Mouse (Mus musculus) forebrain, embryonic 15.5 days (tissue): ENCODE data around the gene Rbl2. TPM values are rescaled to one million over a fixed set of nuclear protein-coding genes. Genes with fewer than 3 reads are reported as not detected.
A peak's percentile ranks its signal among the peaks of the same experiment; 100 is the strongest.

Experiments used
- ATAC-seq: fragments of 200-750 bp; cut with Nextera tagmentation; replicated peaks from 2 replicates; pipeline ENCODE4 v1.8.0; 2017; ENCODE audit warnings: mild to moderate bottlenecking, moderate TSS enrichment, moderate library complexity
- H3K27ac ChIP-seq: fragments of 300-500 bp; sonication (generic); replicated peaks from 2 replicates; pipeline ENCODE4 v1.5.1; 2015; ENCODE audit warnings: mild to moderate bottlenecking, inconsistent platforms
- H3K27me3 ChIP-seq: fragments of 300-500 bp; sonication (generic); 2 replicates; pipeline ENCODE4 v1.6.1; 2015; ENCODE audit warnings: inconsistent platforms
- H3K36me3 ChIP-seq: fragments of 300-500 bp; sonication (generic); 2 replicates; pipeline ENCODE4 v1.6.1; 2015; ENCODE audit warnings: mild to moderate bottlenecking, inconsistent platforms
- H3K4me1 ChIP-seq: fragments of 300-500 bp; sonication (generic); 2 replicates; pipeline ENCODE4 v1.6.1; 2015; ENCODE audit warnings: inconsistent platforms
- H3K4me2 ChIP-seq: fragments of 300-500 bp; sonication (generic); replicated peaks from 2 replicates; pipeline ENCODE4 v1.6.1; 2015; ENCODE audit warnings: mild to moderate bottlenecking, inconsistent platforms
- H3K4me3 ChIP-seq: fragments of 300-500 bp; sonication (generic); 2 replicates; pipeline ENCODE4 v1.5.1; 2015; ENCODE audit warnings: mild to moderate bottlenecking, inconsistent platforms
- H3K9ac ChIP-seq: fragments of 300-500 bp; sonication (generic); replicated peaks from 2 replicates; pipeline ENCODE4 v1.6.1; 2015; ENCODE audit warnings: mild to moderate bottlenecking, inconsistent platforms
- H3K9me3 ChIP-seq: fragments of 300-500 bp; sonication (generic); 2 replicates; pipeline ENCODE4 v1.6.1; 2016; ENCODE audit warnings: inconsistent platforms
- WGBS: fragments of 180-500 bp; shearing (Covaris S2); methylation state at CpG from one replicate; pipeline ENCODE4 v1.1.7; 2015; ENCODE audit warnings: mixed read lengths; 5-methylcytosine and 5-hydroxymethylcytosine counted together
- polyA plus RNA-seq: library from polyadenylated mRNA; unstranded; fragments of >200 nt; fragmentation: Nextera tagmentation; extraction: Ambion mirVana; gene quantifications from 2 replicates; pipeline ENCODE4 v1.2.1, GENCODE M21; 2015

The Rbl2 gene
- polyA plus RNA-seq, 1 experiment from 2014 or later, result 22.0 TPM

DNA sequence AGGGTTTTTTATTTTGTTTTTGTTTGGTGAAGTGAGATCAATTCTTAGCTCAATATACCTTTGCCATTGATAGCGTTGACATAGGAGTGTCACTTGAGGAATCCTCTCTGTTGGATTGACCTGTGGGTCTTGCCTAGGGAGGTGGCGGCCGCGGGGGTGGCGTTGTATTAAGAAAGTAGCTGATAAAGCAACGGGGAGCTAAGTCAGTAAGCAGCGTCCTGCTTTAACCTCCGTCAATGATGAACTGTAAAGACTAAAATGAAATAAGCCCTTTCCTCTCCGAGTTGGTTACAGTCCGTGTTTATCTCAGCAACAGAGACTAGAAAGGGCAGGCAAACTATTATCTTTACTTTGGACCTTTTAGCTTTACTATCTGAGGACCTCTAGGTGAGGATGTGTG lies 450 bp upstream of the Rbl2 start:
- Histone ChIP-seq H3K4me1 (peaks cover 23% of the 10 kb centered on the region), H3K4me3 (peak overlapping the region; percentile 82), H3K9ac (peak overlapping the region; percentile 75), H3K27ac (no peak overlapping the region), H3K36me3 (no peaks in the 10 kb centered on the region), H3K27me3 (no peaks in the 10 kb centered on the region), H3K9me3 (no peaks in the 10 kb centered on the region), H3K4me2 (peak overlapping the region; percentile 65)
- WGBS, result 9% methylated on average over 10 of the region's 10 CpGs
- peak; percentile 6; the same call in 1 of the 2 replicates for ATAC-seq

DNA sequence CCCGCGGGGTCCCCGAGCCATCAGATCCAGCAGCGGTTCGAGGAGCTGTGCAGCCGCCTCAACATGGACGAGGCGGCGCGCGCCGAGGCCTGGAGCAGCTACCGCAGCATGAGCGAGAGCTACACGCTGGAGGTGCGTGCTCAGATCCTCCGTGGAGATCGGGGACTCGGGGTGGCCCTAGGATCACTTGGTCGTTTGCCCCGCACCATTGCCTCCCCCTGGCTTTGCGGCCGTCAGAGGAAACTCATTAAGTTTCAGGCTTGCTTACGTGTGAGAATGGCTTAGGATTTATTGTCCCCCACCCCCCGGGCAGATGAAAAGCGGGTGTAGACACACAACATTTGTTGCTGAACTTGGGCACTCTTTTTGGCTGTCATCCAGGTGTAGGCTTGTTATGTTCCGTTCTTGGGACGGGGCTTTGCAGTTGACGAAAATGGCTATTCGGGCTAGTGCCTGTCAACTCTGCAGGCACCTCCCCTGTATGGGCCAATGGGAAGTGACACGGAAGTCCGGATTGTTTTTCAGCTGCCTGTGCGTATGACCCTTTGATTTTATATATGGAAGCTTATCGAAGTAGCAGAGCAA lies 510 bp downstream of the Rbl2 start:
- ATAC-seq, result peak; percentile 87
- H3K9me3 ChIP-seq, result no peaks in the 10 kb centered on the region

DNA sequence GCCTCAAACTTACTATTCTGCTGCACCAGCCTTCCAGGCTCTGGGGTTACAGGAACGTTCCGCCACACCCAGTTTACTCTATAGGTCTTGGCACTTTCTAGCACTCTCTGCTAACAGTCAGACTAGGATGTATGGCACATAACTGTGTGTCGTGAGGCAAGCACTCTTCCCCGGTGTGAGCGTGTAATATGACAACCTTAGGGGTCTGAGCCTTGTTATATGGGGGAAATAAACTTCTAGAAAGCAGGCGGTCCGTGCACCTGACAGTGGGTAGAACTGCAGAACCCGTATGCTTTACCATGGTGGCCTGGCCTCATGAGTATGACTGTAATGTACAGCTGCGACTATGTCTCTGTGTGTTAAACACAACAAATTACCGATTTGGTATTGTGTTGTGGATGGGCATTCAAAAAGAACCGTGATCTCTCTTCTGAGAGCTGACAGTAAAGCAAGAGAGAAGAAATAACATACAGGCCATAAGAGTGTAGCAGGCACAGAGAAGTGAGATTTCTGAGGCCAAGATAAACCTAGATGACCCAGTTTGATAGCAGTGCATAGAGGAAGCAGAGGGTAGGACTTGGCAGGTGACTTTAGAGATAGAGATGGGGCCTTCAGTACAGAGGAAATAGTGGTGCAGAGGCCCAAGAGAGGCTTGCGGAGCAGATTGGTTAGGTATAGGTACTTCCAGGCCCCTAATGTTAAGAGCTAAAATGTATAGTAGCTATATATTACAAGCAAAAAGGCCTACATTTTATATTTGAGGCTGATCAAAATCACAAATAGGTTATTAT lies 7.4 kb downstream of the Rbl2 start:
- no peak for ATAC-seq
- WGBS, result 92% methylated on average over 12 of the region's 12 CpGs

More for the DNA sequence above, 510 bp downstream of the Rbl2 start:
- peak overlapping the region; percentile 75 for H3K9ac ChIP-seq
- H3K27me3 ChIP-seq, result no peaks in the 10 kb centered on the region
- peak overlapping the region; percentile 65 for H3K4me2 ChIP-seq
- H3K27ac ChIP-seq, result peak overlapping the region; percentile 85
- under 1% methylated on average over 34 of the region's 34 CpGs for WGBS
- H3K4me3 ChIP-seq, result peak overlapping the region; percentile 82
- H3K36me3 ChIP-seq, result no peaks in the 10 kb centered on the region
- H3K4me1 ChIP-seq, result peaks cover 23% of the 10 kb centered on the region

DNA sequence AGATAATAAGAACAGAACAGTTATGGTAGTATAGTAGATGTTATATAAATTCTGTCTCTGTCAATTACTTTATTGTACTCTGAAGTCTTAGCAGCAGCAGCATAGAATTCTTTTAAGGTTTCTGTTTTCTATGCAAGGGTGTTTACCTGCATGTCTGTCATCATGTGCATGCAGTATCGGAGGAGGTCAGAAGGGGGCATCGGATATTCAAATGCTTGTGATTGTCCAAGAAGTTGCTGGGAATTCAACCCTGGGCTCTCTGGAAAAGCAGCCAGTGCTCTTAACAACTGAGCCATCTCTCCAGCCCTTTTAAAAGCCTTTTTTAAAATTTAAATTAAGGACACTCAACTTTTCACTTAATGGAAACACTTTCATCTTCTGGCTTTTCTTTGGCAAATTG lies 9.8 kb downstream of the Rbl2 start:
- Histone ChIP-seq H3K36me3 (peaks cover 26% of the 10 kb centered on the region), H3K4me2 (no peak overlapping the region), H3K27ac (no peak overlapping the region), H3K4me1 (no peaks in the 10 kb centered on the region), H3K27me3 (no peaks in the 10 kb centered on the region), H3K9ac (no peak overlapping the region), H3K4me3 (no peak overlapping the region), H3K9me3 (no peaks in the 10 kb centered on the region)
- 94% methylated on average over 2 of the region's 2 CpGs for WGBS
- no peak for ATAC-seq

More for the DNA sequence above, 7.4 kb downstream of the Rbl2 start:
- Histone ChIP-seq H3K9me3 (no peaks in the 10 kb centered on the region), H3K27me3 (no peaks in the 10 kb centered on the region), H3K27ac (no peak overlapping the region), H3K9ac (no peak overlapping the region), H3K4me1 (no peaks in the 10 kb centered on the region), H3K4me3 (no peak overlapping the region), H3K4me2 (no peak overlapping the region), H3K36me3 (peaks cover 22% of the 10 kb centered on the region)

DNA sequence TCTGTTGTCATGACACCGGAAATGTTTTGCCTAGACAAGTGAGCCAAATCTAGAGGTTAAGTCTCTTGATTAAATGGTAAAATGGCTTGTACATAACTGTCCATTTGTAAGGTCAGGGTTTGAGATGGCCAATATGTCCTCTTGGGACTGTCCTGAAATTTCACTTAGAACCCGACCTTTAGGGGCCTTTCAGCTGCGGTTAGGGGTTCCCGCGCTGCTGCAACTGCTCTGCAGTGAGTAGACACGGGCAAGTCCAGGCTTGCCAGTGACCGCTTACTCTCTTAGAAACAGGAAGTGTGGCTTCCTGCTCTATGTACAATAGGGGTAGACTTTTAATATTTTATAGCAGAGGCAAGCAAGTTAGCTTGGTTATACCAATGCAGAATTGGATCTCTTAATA lies 12.1 kb downstream of the Rbl2 start:
- Histone ChIP-seq H3K36me3 (peaks cover 37% of the 10 kb centered on the region), H3K4me2 (no peak overlapping the region), H3K4me1 (no peaks in the 10 kb centered on the region), H3K27ac (no peak overlapping the region), H3K9me3 (no peaks in the 10 kb centered on the region), H3K27me3 (no peaks in the 10 kb centered on the region), H3K9ac (no peak overlapping the region), H3K4me3 (no peak overlapping the region)
- 89% methylated on average over 7 of the region's 7 CpGs for WGBS
- no peak for ATAC-seq

DNA sequence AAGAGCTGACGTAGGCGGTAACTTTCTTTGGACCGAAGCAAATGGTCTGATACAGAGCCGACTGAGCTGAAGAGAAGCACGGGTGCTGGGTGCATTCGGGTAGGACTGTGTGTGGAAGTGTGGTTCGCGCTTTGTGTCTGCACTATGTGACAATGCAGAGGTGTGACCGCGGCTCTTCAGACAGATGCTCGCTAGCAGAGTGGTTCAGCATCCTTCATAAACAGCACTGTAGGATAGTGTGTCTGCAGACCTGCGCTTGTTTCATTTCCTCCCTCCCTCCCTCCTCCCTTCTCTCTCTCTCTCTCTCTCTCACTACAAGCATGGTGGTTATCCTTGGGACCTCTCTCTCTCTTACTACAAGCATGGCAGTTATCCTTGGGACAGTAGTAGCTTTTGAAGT lies 12.6 kb downstream of the Rbl2 start:
- H3K9ac ChIP-seq, result no peak overlapping the region
- no peak overlapping the region for H3K4me3 ChIP-seq
- H3K36me3 ChIP-seq, result peaks cover 39% of the 10 kb centered on the region
- WGBS, result 95% methylated on average over 12 of the region's 12 CpGs
- H3K9me3 ChIP-seq, result no peaks in the 10 kb centered on the region
- no peak overlapping the region for H3K4me2 ChIP-seq
- no peaks in the 10 kb centered on the region for H3K27me3 ChIP-seq
- no peaks in the 10 kb centered on the region for H3K4me1 ChIP-seq
- no peak overlapping the region for H3K27ac ChIP-seq
- ATAC-seq, result no peak

DNA sequence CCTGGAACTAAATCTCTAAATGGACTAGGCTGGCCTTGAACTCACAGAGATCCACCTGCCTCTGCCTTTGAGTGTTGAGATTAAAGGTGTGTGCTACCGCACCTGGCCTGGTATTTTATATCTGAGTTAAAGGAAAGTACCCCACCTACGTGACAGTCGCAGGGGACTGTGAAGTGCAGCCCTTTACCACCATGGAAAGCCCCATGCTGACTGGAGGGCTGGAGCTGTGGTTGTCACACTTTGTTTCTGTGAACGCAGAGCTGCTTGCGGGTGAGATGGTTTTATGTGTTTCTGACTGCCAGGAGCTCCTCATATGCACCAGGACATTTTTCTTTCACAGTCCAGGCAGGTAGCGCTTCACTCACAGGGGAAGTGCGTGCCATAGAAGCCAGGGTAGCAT lies 18.6 kb downstream of the Rbl2 start:
- Histone ChIP-seq H3K9ac (no peak overlapping the region), H3K4me2 (no peak overlapping the region), H3K9me3 (no peaks in the 10 kb centered on the region), H3K36me3 (peaks cover 53% of the 10 kb centered on the region), H3K4me3 (no peak overlapping the region), H3K27me3 (no peaks in the 10 kb centered on the region), H3K27ac (no peak overlapping the region), H3K4me1 (no peaks in the 10 kb centered on the region)
- 91% methylated on average over 7 of the region's 7 CpGs for WGBS
- no peak for ATAC-seq

DNA sequence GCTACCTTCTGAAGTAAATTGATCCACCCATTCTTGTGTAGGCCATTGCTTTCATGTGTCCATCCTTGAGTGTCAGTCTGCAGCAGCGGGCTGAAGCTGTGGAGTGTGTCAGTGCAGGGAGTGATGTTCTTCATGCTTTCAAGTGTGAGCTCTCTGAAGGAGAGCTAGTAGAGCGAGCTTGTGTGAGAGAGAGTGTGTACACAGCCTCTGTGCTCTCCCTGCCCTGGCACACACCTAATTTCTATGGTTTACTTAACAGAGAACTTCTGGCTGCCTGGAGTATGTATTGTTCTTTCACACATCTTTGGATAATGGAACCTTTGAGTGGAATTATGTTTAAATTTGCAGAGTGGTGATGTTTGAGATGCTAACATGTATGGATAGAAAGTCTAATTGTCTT lies 19.7 kb downstream of the Rbl2 start:
- no peak overlapping the region for H3K4me3 ChIP-seq
- peaks cover 53% of the 10 kb centered on the region for H3K36me3 ChIP-seq
- H3K27me3 ChIP-seq, result no peaks in the 10 kb centered on the region
- no peak for ATAC-seq
- H3K9ac ChIP-seq, result no peak overlapping the region
- 85% methylated on average over 2 of the region's 2 CpGs for WGBS
- no peaks in the 10 kb centered on the region for H3K4me1 ChIP-seq
- no peaks in the 10 kb centered on the region for H3K9me3 ChIP-seq
- no peak overlapping the region for H3K4me2 ChIP-seq
- H3K27ac ChIP-seq, result no peak overlapping the region

DNA sequence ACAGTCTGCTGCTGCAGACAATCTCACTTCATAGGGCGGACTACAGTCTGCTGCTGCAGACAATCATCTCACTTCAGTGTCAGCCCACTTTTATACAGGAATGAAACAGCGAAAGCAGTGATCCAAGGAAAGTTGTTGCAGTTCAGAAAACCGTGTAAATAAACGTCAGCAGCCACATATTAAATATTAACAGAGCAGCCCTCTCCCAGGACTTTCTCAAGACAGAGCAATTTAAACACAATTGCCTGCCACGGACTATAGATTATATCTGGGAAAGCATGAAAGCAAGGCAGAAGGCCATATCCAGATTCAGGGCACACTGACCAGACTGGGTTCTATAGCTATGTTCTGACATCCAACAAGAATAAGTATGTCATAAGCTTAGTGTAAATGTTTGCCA lies 24.3 kb downstream of the Rbl2 start:
- Histone ChIP-seq H3K4me2 (no peak overlapping the region), H3K4me3 (no peak overlapping the region), H3K9ac (no peak overlapping the region), H3K36me3 (peaks cover 57% of the 10 kb centered on the region), H3K9me3 (no peaks in the 10 kb centered on the region), H3K27ac (no peak overlapping the region), H3K27me3 (no peaks in the 10 kb centered on the region), H3K4me1 (no peaks in the 10 kb centered on the region)
- ATAC-seq, result no peak
- WGBS, result 92% methylated on average over 5 of the region's 5 CpGs

DNA sequence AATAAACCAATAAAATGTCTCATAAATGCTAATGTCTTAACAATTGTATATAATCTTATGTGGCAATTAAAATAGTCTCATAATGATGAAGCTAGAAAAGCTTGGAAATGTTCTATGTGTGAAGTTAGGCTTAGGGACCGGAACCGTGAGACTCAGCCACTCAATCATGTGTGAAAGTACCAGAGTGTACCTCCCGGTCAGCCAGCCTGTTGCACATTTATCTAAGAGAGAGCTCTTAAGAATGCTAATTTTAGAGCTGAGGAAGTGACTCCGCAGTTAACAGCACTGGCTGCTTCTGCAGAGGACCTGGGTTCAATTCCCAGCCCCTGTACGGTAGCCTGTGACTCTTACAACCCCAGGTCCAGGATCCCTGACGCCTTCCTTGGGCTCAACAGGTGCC lies 28.2 kb downstream of the Rbl2 start:
- Histone ChIP-seq H3K27ac (no peak overlapping the region), H3K4me3 (no peak overlapping the region), H3K9ac (no peak overlapping the region), H3K9me3 (no peaks in the 10 kb centered on the region), H3K4me1 (no peaks in the 10 kb centered on the region), H3K27me3 (no peaks in the 10 kb centered on the region), H3K4me2 (no peak overlapping the region), H3K36me3 (peaks cover 46% of the 10 kb centered on the region)
- no peak for ATAC-seq
- 91% methylated on average over 6 of the region's 6 CpGs for WGBS

DNA sequence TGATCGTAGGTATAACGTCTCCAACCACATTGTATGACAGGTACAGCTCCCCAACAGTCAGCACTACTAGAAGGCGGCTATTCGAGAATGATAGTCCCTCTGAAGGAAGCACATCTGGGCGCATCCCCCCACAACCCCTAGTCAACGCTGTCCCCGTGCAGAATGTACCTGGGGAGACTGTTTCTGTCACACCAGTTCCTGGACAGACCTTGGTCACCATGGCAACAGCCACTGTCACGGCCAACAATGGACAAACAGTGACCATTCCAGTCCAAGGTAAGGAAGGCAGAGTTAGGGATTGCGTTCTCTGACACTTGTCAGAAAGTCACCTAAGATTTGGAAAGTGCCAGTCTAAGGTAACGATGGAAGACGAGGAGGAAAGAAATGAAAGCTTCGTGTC lies 36.4 kb downstream of the Rbl2 start:
- 90% methylated on average over 12 of the region's 12 CpGs for WGBS
- Histone ChIP-seq H3K9me3 (no peaks in the 10 kb centered on the region), H3K4me2 (no peak overlapping the region), H3K36me3 (peaks cover 35% of the 10 kb centered on the region), H3K4me3 (no peak overlapping the region), H3K27ac (no peak overlapping the region), H3K27me3 (no peaks in the 10 kb centered on the region), H3K4me1 (no peaks in the 10 kb centered on the region), H3K9ac (no peak overlapping the region)
- ATAC-seq, result no peak

DNA sequence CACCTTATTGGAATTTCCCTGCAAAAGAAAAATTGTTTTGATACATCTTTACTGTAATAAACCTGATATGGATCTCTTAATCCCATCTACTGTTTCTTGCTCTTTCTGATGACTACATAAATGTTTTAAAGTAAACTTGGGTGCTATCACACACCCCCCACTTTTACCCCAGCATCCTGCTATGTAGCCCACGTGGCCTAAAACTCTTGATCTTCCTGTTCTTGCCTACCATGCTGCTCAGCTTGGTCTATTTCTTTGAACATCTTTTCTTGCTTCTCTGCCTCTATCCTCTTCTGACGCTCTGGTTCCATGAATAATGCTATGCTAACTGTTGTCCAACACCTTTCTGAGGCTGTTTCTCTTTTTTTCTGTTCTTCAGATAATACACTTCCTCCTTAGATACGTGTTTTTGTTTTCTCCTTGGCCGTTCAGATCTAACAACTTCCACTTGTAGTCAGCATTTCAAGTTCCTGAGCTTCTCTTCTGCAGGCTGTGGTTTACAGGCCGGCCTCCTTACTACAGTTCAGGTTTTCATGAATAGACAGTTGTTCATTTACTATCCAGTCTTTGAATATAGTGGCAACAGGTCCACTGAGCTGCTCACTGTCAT lies 42.1 kb downstream of the Rbl2 start:
- Histone ChIP-seq H3K4me2 (no peak overlapping the region), H3K27ac (no peak overlapping the region), H3K4me1 (no peaks in the 10 kb centered on the region), H3K9me3 (no peaks in the 10 kb centered on the region), H3K27me3 (no peaks in the 10 kb centered on the region), H3K36me3 (peaks cover 52% of the 10 kb centered on the region), H3K4me3 (no peak overlapping the region), H3K9ac (no peak overlapping the region)
- no peak for ATAC-seq
- WGBS, result 94% methylated on average over 5 of the region's 5 CpGs
